Mouse (Mus musculus): ENCODE data around the gene Ppa1. TPM values are rescaled to one million over a fixed set of nuclear protein-coding genes. Genes with fewer than 3 reads are reported as not detected.

Gene Ppa1
- 391 TPM for polyA plus RNA-seq (2014; fragmentation: Illumina TruSeq; extraction: RNeasy Lipid Tissue Mini Kit (QIAGEN cat#74804); ENCODE audit: low read depth, low replicate concordance)

GRCm38 (mm10) chr10:61647790-61648736, at the start of gene Ppa1:
Gene Ppa1 (plus strand): TSS chr10:61648552.

GRCm38 (mm10) chr10:61680015-61680913, 31.9 kb downstream of the Ppa1 start, which contains the start of gene Sar1a:
Gene Sar1a (plus strand): TSS chr10:61680299.

DNA sequence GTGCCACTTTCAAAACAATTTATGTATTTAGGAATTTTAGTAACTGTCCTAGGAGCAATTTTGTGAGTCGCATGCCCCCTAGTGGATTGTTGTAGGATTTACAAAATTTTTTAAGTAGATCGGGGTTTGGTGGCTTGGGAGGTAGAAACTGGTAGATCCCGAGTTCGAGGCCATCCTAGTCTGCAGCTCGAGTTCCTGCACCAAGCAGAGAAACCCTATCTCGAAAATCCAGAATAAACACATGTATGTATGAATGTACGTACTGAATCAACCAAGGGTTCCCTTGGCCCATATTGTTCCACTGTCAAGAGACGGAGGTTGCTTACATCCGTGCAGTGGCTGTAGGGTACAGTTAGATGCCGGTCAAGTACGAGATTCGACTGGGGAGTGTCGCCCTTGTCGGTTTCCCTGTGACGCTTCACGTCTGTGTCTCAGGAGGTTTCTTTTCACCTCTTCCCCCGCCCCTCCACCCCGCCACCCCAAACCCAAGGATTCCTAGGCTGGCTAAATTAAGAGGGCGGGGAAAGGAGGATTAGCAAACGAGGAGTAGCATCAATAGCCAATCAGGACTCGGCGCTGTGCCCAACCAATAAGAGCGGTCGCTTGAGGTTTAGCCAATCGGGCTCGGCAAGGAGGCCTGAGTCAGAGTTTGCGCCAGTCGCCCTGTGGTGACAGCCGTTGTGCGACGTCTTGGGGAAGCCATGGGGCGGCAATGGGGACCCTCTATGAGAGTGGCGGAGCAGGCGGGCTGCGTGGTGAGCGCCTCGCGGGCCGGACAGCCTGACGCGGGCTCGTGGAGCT, 46.7 kb downstream of the Ppa1 start, which contains the start of gene Tysnd1:
TSS of gene Tysnd1 (plus strand) at position 645 of the 801 bp plus-strand sequence.

DNA sequence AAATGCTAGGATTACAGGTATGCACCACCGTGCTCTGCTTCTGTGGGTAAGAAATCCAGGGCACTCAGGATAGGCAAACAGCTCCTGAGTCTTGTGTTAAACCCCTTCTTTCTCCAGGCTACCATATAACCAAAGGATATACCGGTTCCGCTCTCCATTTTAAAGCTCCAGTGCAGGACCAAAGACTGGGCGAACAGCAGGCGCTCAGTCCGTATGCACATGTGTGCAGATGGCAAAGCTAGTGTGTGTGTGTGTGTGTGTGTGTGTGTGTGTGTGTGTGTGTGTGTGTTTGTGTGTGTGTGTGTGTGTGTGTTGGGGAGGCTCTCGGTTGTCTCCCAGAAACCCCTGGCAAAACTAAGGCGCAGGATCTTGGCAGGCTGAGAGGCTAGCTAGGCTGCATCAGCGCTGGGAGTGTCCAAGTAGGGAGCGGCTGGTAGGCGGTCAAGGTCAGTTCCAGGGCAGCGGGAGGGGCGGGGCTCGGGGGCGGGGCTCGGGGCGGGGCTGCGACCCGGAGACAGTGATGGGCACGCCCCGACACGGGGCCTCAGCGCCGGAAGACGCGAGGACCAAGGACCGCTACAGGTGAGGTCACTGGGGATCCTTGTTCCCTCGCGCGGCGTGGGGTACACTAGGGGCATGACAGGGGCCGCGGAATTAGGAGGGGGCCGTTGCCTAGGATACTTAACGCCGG, 66.6 kb downstream of the Ppa1 start, which contains the start of gene Aifm2:
TSS of gene Aifm2 (plus strand) at position 493 of the 691 bp plus-strand sequence.

Other genes with a start within 250 kb of the Ppa1 start
- gene Nodal, start 230.6 kb upstream of the Ppa1 start, polyA plus RNA-seq (2014; fragmentation: Illumina TruSeq; extraction: RNeasy Lipid Tissue Mini Kit (QIAGEN cat#74804); ENCODE audit: low read depth, low replicate concordance), result not detected
- 43.8 TPM for gene Eif4ebp2, start 195.9 kb upstream of the Ppa1 start, polyA plus RNA-seq (2014; fragmentation: Illumina TruSeq; extraction: RNeasy Lipid Tissue Mini Kit (QIAGEN cat#74804); ENCODE audit: low read depth, low replicate concordance)
- 2.2 TPM for gene Lrrc20, start 172.8 kb upstream of the Ppa1 start, polyA plus RNA-seq (2014; fragmentation: Illumina TruSeq; extraction: RNeasy Lipid Tissue Mini Kit (QIAGEN cat#74804); ENCODE audit: low read depth, low replicate concordance)
- gene Npffr1, start 53.1 kb upstream of the Ppa1 start, polyA plus RNA-seq (2014; fragmentation: Illumina TruSeq; extraction: RNeasy Lipid Tissue Mini Kit (QIAGEN cat#74804); ENCODE audit: low read depth, low replicate concordance), result not detected
- gene Sar1a, start 31.7 kb downstream of the Ppa1 start, polyA plus RNA-seq (2014; fragmentation: Illumina TruSeq; extraction: RNeasy Lipid Tissue Mini Kit (QIAGEN cat#74804); ENCODE audit: low read depth, low replicate concordance), result 212 TPM
- 0.73 TPM for gene Tysnd1, start 47.0 kb downstream of the Ppa1 start, polyA plus RNA-seq (2014; fragmentation: Illumina TruSeq; extraction: RNeasy Lipid Tissue Mini Kit (QIAGEN cat#74804); ENCODE audit: low read depth, low replicate concordance)
- 3.1 TPM for gene Aifm2, start 66.7 kb downstream of the Ppa1 start, polyA plus RNA-seq (2014; fragmentation: Illumina TruSeq; extraction: RNeasy Lipid Tissue Mini Kit (QIAGEN cat#74804); ENCODE audit: low read depth, low replicate concordance)
- gene H2afy2, start 135.6 kb downstream of the Ppa1 start, polyA plus RNA-seq (2014; fragmentation: Illumina TruSeq; extraction: RNeasy Lipid Tissue Mini Kit (QIAGEN cat#74804); ENCODE audit: low read depth, low replicate concordance), result 3.4 TPM